In genomic region chr14:100352961-100353452, GRCm38 (mm10) we compare ENCODE assay signal across 14 mouse cellular contexts.
DNase-seq lines count a peak whose midpoint lies in the region; ATAC-seq and TF ChIP-seq lines count a peak whose summit lies in the region.
"Had no signal": no experiment of that assay in that cellular context is flagged by ENCODE, and none has a peak within 500 bp of the region (broad histone marks: within the 10 kb centered on the region; RNA-seq: fewer than 3 reads in every experiment).

No protein-coding gene starts in this region.

- no peak overlapping the region for H3K27ac ChIP-seq in hindbrain, embryonic 10.5 days
- H3K27ac ChIP-seq in hindbrain, embryonic 12.5 days = no peak overlapping the region
- peak overlapping the region; percentile 75 for H3K27ac ChIP-seq in liver, postnatal 0 days (ENCODE audit: low read depth)
- no peak overlapping the region for H3K27ac ChIP-seq in forebrain, embryonic 12.5 days
- H3K27ac ChIP-seq: layer of hippocampus, adult 2 months; midbrain, embryonic 10.5 days had no signal

- no peaks in the 10 kb centered on the region for H3K36me3 ChIP-seq in hindbrain, embryonic 10.5 days
- no peaks in the 10 kb centered on the region for H3K36me3 ChIP-seq in hindbrain, embryonic 12.5 days
- H3K36me3 ChIP-seq in liver, postnatal 0 days (replicated peaks; ENCODE audit: insufficient read depth, low read length) = no peaks in the 10 kb centered on the region
- no peaks in the 10 kb centered on the region for H3K36me3 ChIP-seq in forebrain, embryonic 12.5 days (replicated peaks)
- H3K36me3 ChIP-seq: midbrain, embryonic 10.5 days had no signal

- peak; percentile 87 for TF ChIP-seq EP300 in liver, postnatal 0 days (IDR thresholded peaks at IDR 0.05; ENCODE audit: low read depth)

- no peak for ATAC-seq in hindbrain, embryonic 12.5 days (ENCODE audit: low FRiP score)
- ATAC-seq in liver, postnatal 0 days = peak; percentile 97
- ATAC-seq in forebrain, embryonic 12.5 days (ENCODE audit: low FRiP score) = no peak

- H3K4me3 ChIP-seq in hindbrain, embryonic 10.5 days = no peak overlapping the region
- no peak overlapping the region for H3K4me3 ChIP-seq in hindbrain, embryonic 12.5 days
- no peak overlapping the region for H3K4me3 ChIP-seq in liver, postnatal 0 days (ENCODE audit: low read depth, low read length)
- no peak overlapping the region for H3K4me3 ChIP-seq in forebrain, embryonic 12.5 days (replicated peaks)
- H3K4me3 ChIP-seq: layer of hippocampus, adult 2 months; midbrain, embryonic 10.5 days had no signal

- WGBS in hindbrain, embryonic 10.5 days = 53% methylated on average over 4 of the region's 4 CpGs
- 43% methylated on average over 4 of the region's 4 CpGs for WGBS in hindbrain, embryonic 12.5 days
- WGBS in large intestine, adult 2 months = 17% methylated on average over 4 of the region's 4 CpGs
- whole genome bisulfite sequencing in liver, postnatal 0 days (ENCODE audit: insufficient replicate concordance) = 33% methylated on average over 4 of the region's 4 CpGs
- WGBS in forebrain, embryonic 12.5 days = 47% methylated on average over 4 of the region's 4 CpGs

- no peak overlapping the region for H3K4me2 ChIP-seq in hindbrain, embryonic 12.5 days (replicated peaks)
- no peak overlapping the region for H3K4me2 ChIP-seq in liver, postnatal 0 days (ENCODE audit: low read depth, low read length)
- no peak overlapping the region for H3K4me2 ChIP-seq in forebrain, embryonic 12.5 days

- H3K27me3 ChIP-seq in hindbrain, embryonic 10.5 days (ENCODE audit: insufficient read depth, poor library complexity, severe bottlenecking) = no peaks in the 10 kb centered on the region
- H3K27me3 ChIP-seq in hindbrain, embryonic 12.5 days = no peaks in the 10 kb centered on the region
- H3K27me3 ChIP-seq in liver, postnatal 0 days (ENCODE audit: insufficient read depth, low read length) = no peaks in the 10 kb centered on the region
- H3K27me3 ChIP-seq in forebrain, embryonic 12.5 days = no peaks in the 10 kb centered on the region

- H3K9ac ChIP-seq in hindbrain, embryonic 12.5 days = no peak overlapping the region
- no peak overlapping the region for H3K9ac ChIP-seq in liver, postnatal 0 days (replicated peaks)
- no peak overlapping the region for H3K9ac ChIP-seq in forebrain, embryonic 12.5 days

- H3K4me1 ChIP-seq in hindbrain, embryonic 10.5 days (replicated peaks) = peaks cover 11% of the 10 kb centered on the region
- 0 out of 2 replicates have a peak, but pooled peaks cover 5% of the 10 kb centered on the region for H3K4me1 ChIP-seq in hindbrain, embryonic 12.5 days
- H3K4me1 ChIP-seq in liver, postnatal 0 days (ENCODE audit: insufficient read depth) = no peaks in the 10 kb centered on the region; the same call in 1 of the 2 replicates
- no peaks in the 10 kb centered on the region for H3K4me1 ChIP-seq in forebrain, embryonic 12.5 days

- no peaks in the 10 kb centered on the region for H3K9me3 ChIP-seq in hindbrain, embryonic 10.5 days
- no peaks in the 10 kb centered on the region for H3K9me3 ChIP-seq in hindbrain, embryonic 12.5 days (replicated peaks)
- H3K9me3 ChIP-seq in liver, postnatal 0 days (ENCODE audit: low read length) = no peaks in the 10 kb centered on the region
- H3K9me3 ChIP-seq in forebrain, embryonic 12.5 days = no peaks in the 10 kb centered on the region
- H3K9me3 ChIP-seq: midbrain, embryonic 10.5 days had no signal

- intact Hi-C loops in gastrocnemius, postnatal 14 days (cut with DNase I; ENCODE audit: low total_unique reads) = no loop called here

- DNase-seq in hindbrain, embryonic 10.5 days (ENCODE audit: low spot score) = peak; percentile 38
- DNase-seq in embryo, embryonic 10 days (ENCODE audit: low spot score) = peak; percentile 71
- peak; percentile 40 for DNase-seq in large intestine, adult 2 months (ENCODE audit: low read depth, low spot score)
- DNase-seq in liver, postnatal 0 days = peak; percentile 31
- no peak for DNase-seq in gastrocnemius, postnatal 14 days
- no peak for DNase-seq in cerebellum, adult 11 months
- DNase-seq: adrenal gland, postnatal 25 days; cerebellum, adult 11-12 months; lung, adult 18-20 months; thymus, postnatal 25 days had no signal

- no peak for TF ChIP-seq CTCF in liver, postnatal 0 days (IDR thresholded peaks at IDR 0.05; ENCODE audit: low read depth)

Comparison
In these comparisons a context has a peak if more than half of its experiments do, and no peak if none do; other contexts are left out.
1. DNase-seq: peak in hindbrain, embryonic 10.5 days (single experiment), embryo, embryonic 10 days (single experiment), large intestine, adult 2 months (single experiment) and liver, postnatal 0 days (single experiment); none in gastrocnemius, postnatal 14 days (single experiment) and cerebellum, adult 11 months (single experiment).